Mouse (Mus musculus): Measurements from ENCODE around the gene Rbfox2. TPM values are rescaled to one million over a fixed set of nuclear protein-coding genes. Genes with fewer than 3 reads are reported as not detected.
"Not testable (repeated sequence)": the region's sequence is repeated elsewhere in the genome, so short reads cannot be mapped to it uniquely, and the experiment has no call there.

Gene Rbfox2
- polyA plus RNA-seq, 2 experiments: 7.2 to 9.9 TPM

DNA sequence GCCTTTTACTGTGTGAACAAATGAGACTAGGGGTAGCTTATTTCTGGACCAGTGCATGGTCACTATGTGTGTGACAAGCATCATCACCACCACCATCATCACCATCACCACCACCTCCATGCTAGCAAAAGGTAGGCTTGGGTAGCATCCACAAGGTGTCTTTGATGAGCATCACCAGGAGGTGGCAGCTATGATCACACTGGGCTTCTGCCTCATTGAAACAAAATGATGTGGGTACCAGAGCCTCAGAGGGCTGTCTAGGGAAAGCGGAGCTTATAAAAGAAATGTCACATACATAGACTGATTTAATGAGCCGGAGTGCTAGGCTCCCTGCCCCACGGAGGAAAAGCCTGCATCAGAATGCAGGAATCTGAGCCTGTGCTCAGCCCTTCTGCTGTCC lies 31.1 kb upstream of the Rbfox2 start:
- no peak for TF ChIP-seq CTCF (IDR thresholded peaks at IDR 0.05; ENCODE audit: low read depth)
- no peak for TF ChIP-seq EP300 (IDR thresholded peaks at IDR 0.05; ENCODE audit: low read depth)
- ATAC-seq (ENCODE audit: insufficient read depth) (no peak), DNase-seq (ENCODE audit: low read depth in 3 of 3, low spot score in 3 of 3) (no peak)
- Histone ChIP-seq H3K27ac (no peak overlapping the region), H3K9ac (replicated peaks) (no peak overlapping the region), H3K4me2 (ENCODE audit: low read depth) (peak overlapping the region; percentile 33), H3K36me3 (replicated peaks; ENCODE audit: control insufficient read depth, insufficient read depth, low read depth) (no peaks in the 10 kb centered on the region), H3K9me3 (ENCODE audit: control insufficient read depth, low read length) (no peaks in the 10 kb centered on the region), H3K27me3 (ENCODE audit: control insufficient read depth, insufficient read depth, low read length) (no peaks in the 10 kb centered on the region), H3K4me3 (ENCODE audit: insufficient read depth in 1 of 2, low read depth in 2 of 2, low read length in 2 of 2) (no peak overlapping the region), H3K4me1 (replicated peaks; ENCODE audit: control insufficient read depth in 2 of 2, insufficient read depth in 2 of 2, low read length in 1 of 2) (peaks cover 0 to 11% of the 10 kb centered on the region in 2 experiments; a peak in 2 of 4 replicates)
- WGBS (ENCODE audit: insufficient replicate concordance): 63% methylated on average over 3 of the region's 3 CpGs

DNA sequence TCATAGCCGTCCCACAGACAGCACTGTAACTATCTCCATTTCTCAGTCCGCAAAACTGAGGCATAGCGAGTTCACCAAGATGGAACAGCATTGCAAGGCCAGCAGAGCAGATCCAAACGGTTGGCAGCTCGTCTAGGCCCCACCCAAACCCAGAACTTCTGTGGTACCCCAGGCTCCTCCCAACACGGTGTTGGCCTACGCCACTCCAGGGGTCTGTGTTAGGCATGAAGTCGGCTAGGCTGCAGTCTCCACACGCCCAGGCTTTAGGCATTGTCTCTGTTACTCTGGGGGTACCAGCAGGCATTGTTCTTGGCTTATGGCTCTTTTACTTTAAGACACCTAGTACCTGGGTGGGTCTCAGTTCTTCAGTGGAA lies 30.2 kb upstream of the Rbfox2 start:
- H3K4me1 ChIP-seq (replicated peaks; ENCODE audit: control insufficient read depth in 2 of 2, insufficient read depth in 2 of 2, low read length in 1 of 2): peaks cover 0 to 11% of the 10 kb centered on the region in 2 experiments; a peak in 2 of 4 replicates
- WGBS (ENCODE audit: insufficient replicate concordance): 29% methylated on average over 9 of the region's 9 CpGs
- H3K4me3 ChIP-seq (ENCODE audit: insufficient read depth in 1 of 2, low read depth in 2 of 2, low read length in 2 of 2): no peak overlapping the region
- no peaks in the 10 kb centered on the region for H3K36me3 ChIP-seq (replicated peaks; ENCODE audit: control insufficient read depth, insufficient read depth, low read depth)
- DNase-seq (ENCODE audit: low read depth in 3 of 3, low spot score in 3 of 3): no peak
- H3K27ac ChIP-seq: no peak overlapping the region
- H3K9ac ChIP-seq (replicated peaks): no peak overlapping the region
- no peak for ATAC-seq (ENCODE audit: insufficient read depth)
- H3K9me3 ChIP-seq (ENCODE audit: control insufficient read depth, low read length): no peaks in the 10 kb centered on the region
- no peaks in the 10 kb centered on the region for H3K27me3 ChIP-seq (ENCODE audit: control insufficient read depth, insufficient read depth, low read length)
- no peak for TF ChIP-seq EP300 (IDR thresholded peaks at IDR 0.05; ENCODE audit: low read depth)
- TF ChIP-seq CTCF (IDR thresholded peaks at IDR 0.05; ENCODE audit: low read depth): no peak
- peak overlapping the region; percentile 28 for H3K4me2 ChIP-seq (ENCODE audit: low read depth)

DNA sequence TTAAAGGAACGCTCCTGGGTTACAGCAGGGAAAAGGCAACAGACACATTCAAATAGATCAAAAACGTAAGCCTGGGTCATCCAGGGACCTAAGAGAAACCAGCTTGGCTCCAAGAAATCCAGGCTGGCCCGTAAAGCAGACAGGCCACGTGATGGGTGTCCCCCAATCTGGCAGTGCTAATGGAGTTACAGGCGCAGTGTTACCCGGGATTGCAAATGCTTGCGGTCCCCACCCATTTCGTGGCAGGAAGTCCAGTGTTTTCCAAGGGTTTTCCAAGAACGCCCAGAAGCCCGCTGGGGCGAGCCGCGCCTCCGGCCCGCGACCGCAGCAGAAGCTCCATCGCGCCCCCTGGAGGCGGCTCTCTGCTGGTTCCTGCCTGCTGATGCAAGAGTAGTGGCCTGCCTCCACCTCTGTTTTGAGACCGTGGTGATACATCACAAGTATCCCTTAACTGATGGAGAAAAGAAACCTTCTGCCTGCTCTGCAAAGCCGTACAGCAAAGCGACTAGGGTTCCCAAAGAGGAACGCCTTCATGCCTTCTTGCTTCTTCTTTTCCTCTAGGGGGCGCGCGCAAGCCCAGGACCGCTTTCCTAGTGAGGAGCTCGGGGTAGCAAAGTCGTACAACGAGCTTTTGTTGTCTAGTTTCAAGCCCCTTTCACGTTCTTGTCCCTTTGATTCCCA lies 29.6 kb upstream of the Rbfox2 start:
- no peak overlapping the region for H3K27ac ChIP-seq
- ATAC-seq (ENCODE audit: insufficient read depth): peak; percentile 23; the same call in 1 of the 2 replicates
- no peaks in the 10 kb centered on the region for H3K9me3 ChIP-seq (ENCODE audit: control insufficient read depth, low read length)
- no peaks in the 10 kb centered on the region for H3K27me3 ChIP-seq (ENCODE audit: control insufficient read depth, insufficient read depth, low read length)
- H3K4me2 ChIP-seq (ENCODE audit: low read depth): peak overlapping the region; percentile 34
- WGBS (ENCODE audit: insufficient replicate concordance): 4% methylated on average over 32 of the region's 32 CpGs
- no peak for TF ChIP-seq EP300 (IDR thresholded peaks at IDR 0.05; ENCODE audit: low read depth)
- TF ChIP-seq CTCF (IDR thresholded peaks at IDR 0.05; ENCODE audit: low read depth): peak; percentile 79
- H3K4me1 ChIP-seq (replicated peaks; ENCODE audit: control insufficient read depth in 2 of 2, insufficient read depth in 2 of 2, low read length in 1 of 2): peaks cover 0 to 11% of the 10 kb centered on the region in 2 experiments; a peak in 2 of 4 replicates
- DNase-seq (ENCODE audit: low read depth in 3 of 3, low spot score in 3 of 3): peak; percentile 7 to 23 (median 20)
- H3K9ac ChIP-seq (replicated peaks): no peak overlapping the region
- no peaks in the 10 kb centered on the region for H3K36me3 ChIP-seq (replicated peaks; ENCODE audit: control insufficient read depth, insufficient read depth, low read depth)
- peak overlapping the region in 1 of 2 experiments; percentile 41; a peak in 2 of 4 replicates for H3K4me3 ChIP-seq (ENCODE audit: insufficient read depth in 1 of 2, low read depth in 2 of 2, low read length in 2 of 2)

DNA sequence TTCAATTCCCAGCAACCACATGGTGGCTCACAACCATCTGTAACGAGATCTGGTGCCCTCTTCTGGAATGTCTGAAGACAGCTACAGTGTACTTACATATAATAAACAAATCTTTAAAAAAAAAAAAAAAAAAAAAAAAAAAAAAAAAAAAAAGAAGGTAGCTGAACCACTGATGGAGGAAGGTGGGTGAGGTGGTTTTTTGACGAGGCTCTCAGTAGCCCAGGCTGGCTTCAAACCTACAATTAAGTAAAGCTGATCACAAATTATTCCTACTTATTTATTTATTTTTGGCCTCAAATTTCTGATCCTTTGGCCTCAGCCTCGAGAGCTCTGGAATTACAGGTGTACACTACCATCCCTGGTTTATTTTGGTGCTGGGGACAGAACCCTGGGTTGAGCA lies 28.4 kb upstream of the Rbfox2 start:
- not testable (repeated sequence) for H3K27me3 ChIP-seq (ENCODE audit: control insufficient read depth, insufficient read depth, low read length); DNase-seq (ENCODE audit: low read depth in 3 of 3, low spot score in 3 of 3); H3K4me2 ChIP-seq (ENCODE audit: low read depth); H3K9me3 ChIP-seq (ENCODE audit: control insufficient read depth, low read length); H3K36me3 ChIP-seq (replicated peaks; ENCODE audit: control insufficient read depth, insufficient read depth, low read depth); ATAC-seq (ENCODE audit: insufficient read depth); H3K27ac ChIP-seq; H3K9ac ChIP-seq (replicated peaks); H3K4me3 ChIP-seq (ENCODE audit: insufficient read depth in 1 of 2, low read depth in 2 of 2, low read length in 2 of 2)
- peaks cover 0 to 11% of the 10 kb centered on the region in 2 experiments; a peak in 2 of 4 replicates for H3K4me1 ChIP-seq (replicated peaks; ENCODE audit: control insufficient read depth in 2 of 2, insufficient read depth in 2 of 2, low read length in 1 of 2)
- 56% methylated on average over 2 of the region's 3 CpGs for WGBS (ENCODE audit: insufficient replicate concordance)

DNA sequence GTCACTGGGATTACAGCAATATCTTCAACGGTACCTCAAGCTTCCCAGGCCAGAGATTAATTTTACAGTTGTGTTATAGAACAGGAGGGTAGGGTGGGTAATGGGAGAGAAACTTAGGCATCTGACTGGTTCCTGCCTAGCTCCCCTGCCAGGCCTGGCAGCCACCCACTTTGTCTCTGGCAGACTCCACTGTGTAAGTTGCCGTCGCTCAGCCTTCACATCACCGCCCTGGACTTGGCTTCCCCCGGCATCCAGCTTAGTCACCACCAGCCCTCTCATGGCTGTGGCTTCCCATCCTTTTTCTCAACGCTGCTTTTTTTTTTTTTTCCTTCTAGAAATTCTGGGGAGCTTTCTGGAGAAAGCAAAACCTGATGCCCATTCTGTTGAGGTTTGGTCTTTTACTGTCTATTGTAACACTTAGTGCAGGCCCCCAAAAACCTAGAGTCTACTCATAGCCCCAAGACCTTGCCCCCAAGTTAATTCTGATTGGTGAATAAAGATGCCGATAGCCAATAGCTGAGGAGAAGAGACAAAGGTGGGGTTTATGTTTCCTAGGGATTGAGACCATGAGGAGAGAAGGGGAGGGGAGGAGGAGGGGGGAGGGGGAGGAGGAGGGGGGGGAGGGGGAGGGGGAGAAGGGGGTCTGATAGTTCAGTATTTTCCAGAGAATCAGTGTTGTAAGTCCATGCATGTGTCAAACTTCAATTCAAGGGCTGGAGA lies 25.6 kb upstream of the Rbfox2 start:
- Histone ChIP-seq H3K27me3 (ENCODE audit: control insufficient read depth, insufficient read depth, low read length) (no peaks in the 10 kb centered on the region), H3K9me3 (ENCODE audit: control insufficient read depth, low read length) (no peaks in the 10 kb centered on the region), H3K4me2 (ENCODE audit: low read depth) (no peak overlapping the region), H3K27ac (no peak overlapping the region), H3K4me3 (ENCODE audit: insufficient read depth in 1 of 2, low read depth in 2 of 2, low read length in 2 of 2) (no peak overlapping the region), H3K9ac (replicated peaks) (no peak overlapping the region), H3K4me1 (replicated peaks; ENCODE audit: control insufficient read depth in 2 of 2, insufficient read depth in 2 of 2, low read length in 1 of 2) (peaks cover 0 to 9% of the 10 kb centered on the region in 2 experiments; a peak in 2 of 4 replicates), H3K36me3 (replicated peaks; ENCODE audit: control insufficient read depth, insufficient read depth, low read depth) (no peaks in the 10 kb centered on the region)
- 62% methylated on average over 7 of the region's 7 CpGs for WGBS (ENCODE audit: insufficient replicate concordance)
- no peak for TF ChIP-seq EP300 (IDR thresholded peaks at IDR 0.05; ENCODE audit: low read depth)
- no peak for TF ChIP-seq CTCF (IDR thresholded peaks at IDR 0.05; ENCODE audit: low read depth)
- no peak for ATAC-seq (ENCODE audit: insufficient read depth)
- no peak for DNase-seq (ENCODE audit: low read depth in 3 of 3, low spot score in 3 of 3)

All from liver, embryonic 14.5 days (tissue).